Mouse (Mus musculus): ENCODE data around the gene Creg1.

- TF ChIP-seq CTCF (IDR thresholded peaks at IDR 0.05; ENCODE audit: insufficient read depth, low read depth, low read length) = no peak
- TF ChIP-seq POLR2A (IDR thresholded peaks at IDR 0.05; ENCODE audit: insufficient read depth, low read depth, low read length) = peak; percentile 94
Observed at GRCm38 (mm10) chr1:165763635-165764372, at the start of gene Creg1.
